Mouse (Mus musculus): ENCODE results near the gene Gm21903. TPM values are rescaled to one million over a fixed set of nuclear protein-coding genes. Genes with fewer than 3 reads are reported as not detected.
"Not testable (repeated sequence)": the region's sequence is repeated elsewhere in the genome, so short reads cannot be mapped to it uniquely, and the experiment has no call there.

Gm21903 gene
- polyA plus RNA-seq (2015; fragmentation: Nextera tagmentation; extraction: Ambion mirVana), result not detected in 2 replicates

DNA sequence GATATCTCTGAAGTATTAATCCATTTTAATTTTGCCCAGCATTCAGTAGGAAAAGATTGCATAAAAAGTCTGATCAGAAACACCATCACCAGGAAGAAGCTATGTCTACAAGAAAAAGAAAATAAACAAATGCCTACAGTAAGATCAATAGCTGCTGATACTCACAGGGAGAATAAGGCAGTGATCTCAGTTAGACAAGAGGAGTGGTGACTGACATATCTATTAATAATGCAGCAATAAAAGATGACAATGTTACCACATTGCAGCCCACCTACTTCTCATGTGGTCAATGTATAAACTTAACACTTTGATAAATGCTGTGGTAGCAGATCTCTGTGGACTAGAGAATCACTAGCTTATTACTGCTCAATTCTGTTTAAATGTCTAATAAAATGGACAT, at the start of gene Gm21903:
Gene Gm21903 (minus strand): TSS at position 101 of the 400 bp plus-strand sequence.
- no peak for ATAC-seq
- H3K27ac ChIP-seq, result no peak within 1 kb of the TSS
- no peaks in the 10 kb centered on the region for H3K27me3 ChIP-seq
- H3K4me1 ChIP-seq (replicated peaks), result no peaks in the 10 kb centered on the region
- H3K9ac ChIP-seq (replicated peaks), result no peak within 1 kb of the TSS
- 0 out of 2 replicates have a peak, but pooled peaks cover 4% of the 10 kb centered on the region for H3K9me3 ChIP-seq
- H3K4me2 ChIP-seq (replicated peaks), result no peak within 1 kb of the TSS
- no peak within 1 kb of the TSS for H3K4me3 ChIP-seq (replicated peaks)
- H3K36me3 ChIP-seq, result no peaks in the 10 kb centered on the region

DNA sequence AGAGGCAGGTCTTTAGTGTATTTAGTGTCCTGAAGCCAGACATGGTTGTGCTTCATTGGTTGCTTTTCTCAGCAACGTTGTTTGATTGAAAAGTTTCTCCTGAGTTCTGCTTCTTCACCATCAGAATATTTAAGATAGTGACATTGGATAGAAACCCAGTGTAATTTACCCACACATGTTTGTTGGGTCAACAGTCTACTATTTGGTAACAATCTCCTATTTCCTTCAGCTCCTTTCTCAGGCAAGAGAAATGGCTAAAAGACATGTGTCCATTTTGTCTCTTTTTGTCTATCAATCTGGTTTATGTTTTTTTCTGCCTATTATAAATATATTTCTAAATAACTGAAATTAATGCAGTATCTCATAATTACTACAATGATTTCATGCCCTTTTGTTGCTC, 33.8 kb upstream of the Gm21903 start, which contains the start of gene Esp23:
Gene Esp23 (minus strand): TSS at position 101 of the 400 bp plus-strand sequence.
- H3K4me2 ChIP-seq (replicated peaks), result no peak within 1 kb of the TSS

DNA sequence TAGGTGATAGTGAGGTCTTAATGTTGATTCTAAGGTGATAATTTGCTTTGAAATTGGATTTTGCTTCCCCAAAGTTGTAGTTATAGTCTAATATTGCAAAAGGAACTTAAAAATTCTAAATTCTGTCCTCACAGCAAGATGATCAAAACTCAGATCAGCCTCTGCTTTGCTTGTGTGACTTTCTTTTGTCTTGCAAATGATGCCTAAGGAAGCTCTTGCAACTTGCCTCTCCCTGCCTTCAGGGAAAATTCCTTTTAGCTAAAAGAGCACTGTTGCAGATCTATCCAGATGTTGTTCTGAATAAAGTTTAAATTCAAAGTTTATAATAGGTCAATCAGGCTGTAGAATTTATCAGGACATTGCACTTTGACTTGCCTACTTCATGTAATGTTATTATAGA, 20.5 kb upstream of the Gm21903 start:
- no peaks in the 10 kb centered on the region for H3K4me1 ChIP-seq (replicated peaks)
- H3K4me3 ChIP-seq (replicated peaks), result no peak overlapping the region
- H3K9ac ChIP-seq (replicated peaks), result no peak overlapping the region
- no peak for ATAC-seq
- no peaks in the 10 kb centered on the region for H3K27me3 ChIP-seq
- peaks cover 11% of the 10 kb centered on the region for H3K9me3 ChIP-seq
- H3K36me3 ChIP-seq, result no peaks in the 10 kb centered on the region
- no peak overlapping the region for H3K27ac ChIP-seq
- H3K4me2 ChIP-seq (replicated peaks), result no peak overlapping the region

More for the DNA sequence above, 33.8 kb upstream of the Gm21903 start, which contains the start of gene Esp23:
- 44% methylated on average over 1 of the region's 1 CpGs for WGBS
- no peaks in the 10 kb centered on the region for H3K4me1 ChIP-seq (replicated peaks)
- H3K9ac ChIP-seq (replicated peaks), result no peak within 1 kb of the TSS
- no peak within 1 kb of the TSS for H3K27ac ChIP-seq
- H3K27me3 ChIP-seq, result no peaks in the 10 kb centered on the region
- no peak within 1 kb of the TSS for H3K4me3 ChIP-seq (replicated peaks)
- H3K36me3 ChIP-seq, result no peaks in the 10 kb centered on the region
- peaks cover 5% of the 10 kb centered on the region; the same call in 1 of the 2 replicates for H3K9me3 ChIP-seq
- no peak for ATAC-seq

DNA sequence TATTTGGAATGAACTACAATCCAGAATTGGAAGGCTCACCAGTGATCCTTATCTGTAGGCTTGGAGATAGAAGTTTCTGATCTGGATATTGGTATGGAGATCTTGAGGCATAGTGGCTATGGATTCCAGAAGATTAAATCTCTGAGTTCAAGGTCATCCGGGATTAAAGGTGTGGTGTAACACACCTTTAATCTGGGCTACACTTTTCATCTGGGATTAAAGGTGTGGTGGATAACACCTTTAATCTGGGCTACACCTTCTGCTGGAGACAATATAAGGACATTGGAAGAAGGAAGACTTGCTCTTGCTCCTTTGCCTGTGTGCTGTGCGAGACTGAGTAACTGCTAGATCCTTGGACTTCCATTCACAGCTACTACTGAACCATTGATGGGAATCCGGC, 6.7 kb downstream of the Gm21903 start, which contains the start of gene Esp24:
Gene Esp24 (plus strand): TSS at position 301 of the 400 bp plus-strand sequence.
- not testable (repeated sequence) for H3K4me2 ChIP-seq (replicated peaks); H3K4me1 ChIP-seq (replicated peaks); H3K27ac ChIP-seq; ATAC-seq; H3K27me3 ChIP-seq; H3K9me3 ChIP-seq; H3K36me3 ChIP-seq; H3K4me3 ChIP-seq (replicated peaks); H3K9ac ChIP-seq (replicated peaks)
- WGBS, result 85% methylated on average over 3 of the region's 3 CpGs

DNA sequence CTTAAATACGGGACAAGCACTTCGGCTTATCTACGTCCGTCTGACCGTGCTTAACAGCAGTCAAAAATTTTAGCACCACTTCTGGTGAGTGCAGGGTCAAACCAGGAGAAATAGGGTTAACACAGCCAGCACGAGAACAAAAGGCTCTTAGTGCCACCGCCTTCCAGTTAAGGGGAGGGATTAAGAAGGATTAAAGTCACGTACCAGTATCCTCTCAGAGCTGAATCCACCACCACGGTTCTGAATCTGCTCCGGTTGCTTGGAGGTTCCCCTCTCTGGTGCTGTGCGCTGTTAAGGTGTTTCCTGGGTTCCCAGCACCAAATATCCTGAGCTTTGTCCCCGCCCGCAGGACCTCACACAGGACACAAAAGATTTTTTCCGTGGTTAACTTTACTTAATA, 26.0 kb downstream of the Gm21903 start:
- H3K4me2 ChIP-seq (replicated peaks), result peak overlapping the region; percentile 37
- 32% methylated on average over 14 of the region's 14 CpGs for WGBS
- no peaks in the 10 kb centered on the region for H3K4me1 ChIP-seq (replicated peaks)
- H3K27me3 ChIP-seq, result no peaks in the 10 kb centered on the region
- H3K9me3 ChIP-seq, result no peaks in the 10 kb centered on the region
- no peak overlapping the region for H3K27ac ChIP-seq
- H3K9ac ChIP-seq (replicated peaks), result no peak overlapping the region
- peak; percentile 84 for ATAC-seq
- H3K4me3 ChIP-seq (replicated peaks), result peak overlapping the region; percentile 2; the same call in 1 of the 2 replicates
- H3K36me3 ChIP-seq, result no peaks in the 10 kb centered on the region

DNA sequence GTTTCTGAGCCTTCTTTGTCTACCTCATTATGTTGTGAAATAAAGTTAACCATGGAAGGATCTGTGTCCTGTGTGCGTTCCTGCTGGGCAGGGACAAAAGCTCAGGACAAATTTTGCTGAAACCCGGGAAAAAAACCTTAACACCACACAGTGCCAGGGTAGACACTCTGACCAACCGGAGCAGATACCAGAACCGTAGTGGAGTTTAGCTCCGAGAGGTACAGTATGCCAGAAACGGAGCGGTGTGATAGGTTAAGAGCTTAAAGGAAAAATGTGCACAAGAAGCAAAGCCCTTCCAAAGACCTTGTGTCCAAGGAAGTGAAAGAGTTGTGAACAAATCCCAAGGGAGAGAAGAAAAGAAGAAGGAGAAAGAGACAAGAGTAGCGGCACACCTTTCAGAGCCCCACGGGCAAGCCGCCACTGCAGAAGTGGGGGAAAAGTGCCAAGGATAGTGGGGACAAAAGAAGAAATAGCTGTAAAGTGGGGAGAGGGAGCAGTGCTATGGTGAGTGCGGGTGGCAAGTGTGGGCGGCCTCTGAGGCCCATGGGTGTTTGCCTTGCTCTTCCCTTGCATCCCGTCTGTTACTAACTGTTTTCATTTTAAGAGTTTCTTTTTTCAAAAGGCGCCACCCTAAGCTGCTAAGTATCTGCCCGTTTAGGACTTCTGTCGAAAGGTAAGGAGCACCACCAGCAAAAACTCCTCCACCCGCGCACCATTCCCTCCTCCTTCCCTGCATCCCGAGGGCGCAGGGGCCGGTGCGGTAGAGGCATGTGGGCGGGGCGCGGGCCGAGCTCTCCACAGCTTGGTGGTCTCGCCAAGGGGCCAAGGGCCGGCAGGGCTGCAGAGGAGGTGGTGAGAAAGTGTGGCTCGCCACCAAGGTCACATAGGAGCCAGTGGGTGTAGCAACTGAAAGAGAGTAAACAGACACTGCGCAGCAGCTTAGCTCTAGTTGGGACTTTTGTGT, 32.2 kb downstream of the Gm21903 start:
- H3K9ac ChIP-seq (replicated peaks), result peak overlapping the region; percentile 46; the same call in 1 of the 2 replicates
- H3K27ac ChIP-seq, result no peak overlapping the region
- H3K4me2 ChIP-seq (replicated peaks), result peak overlapping the region; percentile 59
- H3K9me3 ChIP-seq, result no peaks in the 10 kb centered on the region
- no peaks in the 10 kb centered on the region for H3K36me3 ChIP-seq
- no peaks in the 10 kb centered on the region for H3K27me3 ChIP-seq
- H3K4me3 ChIP-seq (replicated peaks), result peak overlapping the region; percentile 41
- H3K4me1 ChIP-seq (replicated peaks), result no peaks in the 10 kb centered on the region
- 43% methylated on average over 30 of the region's 30 CpGs for WGBS
- peak; percentile 82 for ATAC-seq

DNA sequence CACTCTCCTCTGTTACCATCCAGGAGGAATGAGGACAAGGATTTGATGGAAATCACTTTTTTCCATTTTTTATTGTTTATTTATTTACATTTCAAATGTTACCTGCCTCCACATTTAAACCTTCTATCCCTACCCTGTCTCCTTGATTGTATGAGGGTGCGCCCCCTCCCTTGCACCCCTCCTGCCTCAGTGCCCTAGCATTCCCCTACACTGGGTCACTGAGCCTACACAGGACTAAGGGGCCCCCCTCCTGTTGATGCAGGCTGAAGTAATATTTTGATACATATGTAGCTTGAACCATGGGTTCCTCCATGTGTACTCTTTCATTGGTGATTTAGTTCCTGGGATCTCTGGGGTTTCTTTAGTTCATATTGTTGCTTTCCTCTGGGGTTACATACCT, 33.3 kb downstream of the Gm21903 start:
- H3K36me3 ChIP-seq, result no peaks in the 10 kb centered on the region
- no peak overlapping the region for H3K9ac ChIP-seq (replicated peaks)
- no peak overlapping the region for H3K4me2 ChIP-seq (replicated peaks)
- H3K27me3 ChIP-seq, result no peaks in the 10 kb centered on the region
- no peak overlapping the region for H3K4me3 ChIP-seq (replicated peaks)
- no peaks in the 10 kb centered on the region for H3K9me3 ChIP-seq
- no peaks in the 10 kb centered on the region for H3K4me1 ChIP-seq (replicated peaks)
- 93% methylated on average over 1 of the region's 1 CpGs for WGBS
- no peak overlapping the region for H3K27ac ChIP-seq
- peak; percentile 69; the same call in 1 of the 2 replicates for ATAC-seq

Other genes starting within 250 kb of the Gm21903 start
- not detected in 2 replicates for gene Esp24, start 6.6 kb downstream of the Gm21903 start, polyA plus RNA-seq (2015; fragmentation: Nextera tagmentation; extraction: Ambion mirVana)
- not detected in 2 replicates for gene Esp23, start 33.7 kb upstream of the Gm21903 start, polyA plus RNA-seq (2015; fragmentation: Nextera tagmentation; extraction: Ambion mirVana)
- gene Esp22, start 52.0 kb upstream of the Gm21903 start, polyA plus RNA-seq (2015; fragmentation: Nextera tagmentation; extraction: Ambion mirVana), result not detected in 2 replicates